Mouse (Mus musculus) liver, postnatal 0 days (tissue): ENCODE measurements around the gene Gusb. TPM values are rescaled to one million over a fixed set of nuclear protein-coding genes. Genes with fewer than 3 reads are reported as not detected.

ENCODE experiments used
- ATAC-seq: fragments of 200-750 bp; cut with Nextera tagmentation; 2 replicates; pipeline ENCODE4 v1.8.0; 2017; ENCODE audit warnings: mild to moderate bottlenecking, moderate library complexity
- DNase-seq: peaks from one replicate; pipeline ENCODE4 v3.0.0-alpha.2; 2016
- H3K27ac ChIP-seq: fragments of 300-500 bp; sonication (generic); 2 replicates; pipeline ENCODE4 v1.5.1; 2014; ENCODE audit warnings: antibody characterized with exemption, moderate library complexity, mild to moderate bottlenecking, low read depth
- H3K27me3 ChIP-seq: fragments of 300-500 bp; sonication (generic); 2 replicates; pipeline ENCODE4 v1.6.1; 2014; ENCODE audit warnings: low read length, control low read depth, mixed read lengths; ENCODE audit not compliant: insufficient read depth
- H3K36me3 ChIP-seq: fragments of 300-500 bp; sonication (generic); replicated peaks from 2 replicates; pipeline ENCODE4 v1.6.1; 2014; ENCODE audit warnings: mild to moderate bottlenecking, control low read depth, low read length, moderate library complexity, mixed read lengths; ENCODE audit not compliant: insufficient read depth
- H3K4me1 ChIP-seq: fragments of 300-500 bp; sonication (generic); 2 replicates; pipeline ENCODE4 v1.6.1; 2014; ENCODE audit warnings: antibody characterized with exemption, mild to moderate bottlenecking, control low read depth; ENCODE audit not compliant: insufficient read depth
- H3K4me2 ChIP-seq: fragments of 300-500 bp; sonication (generic); 2 replicates; pipeline ENCODE4 v1.6.1; 2014; ENCODE audit warnings: low read depth, mild to moderate bottlenecking, low read length, moderate library complexity, mixed read lengths
- H3K4me3 ChIP-seq: fragments of 300-500 bp; sonication (generic); 2 replicates; pipeline ENCODE4 v1.5.1; 2014; ENCODE audit warnings: low read depth, low read length
- H3K9ac ChIP-seq: fragments of 300-500 bp; sonication (generic); replicated peaks from 2 replicates; pipeline ENCODE4 v1.6.1; 2014; ENCODE audit warnings: mild to moderate bottlenecking, moderate library complexity
- H3K9me3 ChIP-seq: fragments of 300-500 bp; sonication (generic); 2 replicates; pipeline ENCODE4 v1.6.1; 2016; ENCODE audit warnings: mild to moderate bottlenecking, control low read depth, low read length, mixed read lengths
- CTCF ChIP-seq: sonication (generic); IDR thresholded peaks from 2 replicates; pipeline ENCODE4 v1.5.1; 2016; ENCODE audit warnings: antibody characterized with exemption, low read depth
- EP300 ChIP-seq: IDR thresholded peaks from 2 replicates; pipeline ENCODE4 v1.6.1; 2016; ENCODE audit warnings: antibody characterized with exemption, low read depth, mild to moderate bottlenecking
- WGBS: fragments of 180-500 bp; shearing (Covaris S2); extraction: QIAGEN DNeasy Blood & Tissue Kit; methylation state at CpG from one replicate; pipeline ENCODE4 v1.1.7; 2014; ENCODE audit not compliant: insufficient replicate concordance; 5-methylcytosine and 5-hydroxymethylcytosine counted together
- polyA plus RNA-seq: library from polyadenylated mRNA; unstranded; fragments of >200 nt; fragmentation: Nextera tagmentation; extraction: Ambion mirVana; gene quantifications from 2 replicates; pipeline ENCODE4 v1.2.1, GENCODE M21; 2015

The Gusb gene
- 26.3 and 29.3 TPM in 2 replicates for polyA plus RNA-seq

DNA sequence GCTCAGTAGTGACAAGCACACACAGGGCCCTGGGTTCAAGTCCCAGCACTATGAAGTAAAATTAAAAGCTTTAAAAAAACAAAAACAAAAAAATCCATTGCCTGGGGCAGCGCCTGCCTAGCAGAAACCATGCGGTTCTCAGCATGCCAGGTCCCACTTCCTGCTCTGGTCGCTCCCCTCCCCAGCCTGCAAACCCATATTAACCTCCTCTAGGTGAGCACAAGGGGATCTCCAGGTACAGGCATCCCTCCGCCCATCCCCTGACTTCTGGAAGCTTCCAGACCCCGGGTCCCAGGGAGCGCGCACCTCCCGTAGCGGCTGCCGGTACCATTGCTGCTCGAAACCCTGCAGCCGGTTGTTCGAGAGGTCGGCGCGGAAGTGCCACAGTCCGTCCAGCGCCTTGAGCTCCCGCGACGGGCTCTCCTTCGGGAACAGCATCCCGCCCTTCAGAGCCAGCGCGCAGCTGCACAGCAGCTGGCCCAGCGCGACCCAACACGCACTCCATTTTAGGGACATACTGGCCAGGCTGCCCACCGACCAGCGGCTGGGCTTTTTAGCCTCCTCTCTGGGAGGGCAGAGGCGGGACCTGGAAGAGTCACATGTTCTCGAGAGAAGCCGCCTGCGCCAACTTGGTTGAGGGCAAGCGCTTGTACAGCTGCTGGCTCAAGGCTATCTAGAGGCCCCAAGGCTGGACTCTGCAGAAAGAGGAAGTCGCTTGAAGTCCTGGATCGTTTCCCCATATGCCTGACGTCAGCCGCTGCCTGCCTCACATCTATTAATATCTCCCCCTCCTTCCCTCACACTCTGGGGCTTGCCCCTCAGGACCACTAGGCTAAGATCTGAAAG is at the start of gene Gusb:
Gene Gusb (minus strand): TSS at position 749 of the 846 bp plus-strand sequence.
- Histone ChIP-seq H3K36me3 (peaks cover 4% of the 10 kb centered on the region), H3K4me1 (peaks cover 18% of the 10 kb centered on the region), H3K9ac (peak within 1 kb of the TSS; percentile 76), H3K4me2 (peak within 1 kb of the TSS; percentile 89), H3K4me3 (peak within 1 kb of the TSS; percentile 64), H3K9me3 (no peaks in the 10 kb centered on the region), H3K27me3 (no peaks in the 10 kb centered on the region), H3K27ac (peak within 1 kb of the TSS; percentile 83)
- DNase-seq (peak; percentile 86), ATAC-seq (peak; percentile 86)
- TF ChIP-seq CTCF (no peak), EP300 (no peak; the same call in 1 of the 2 replicates)
- under 1% methylated on average over 39 of the region's 39 CpGs for WGBS

- H3K27ac ChIP-seq = no peak overlapping the region
- 85% methylated on average over 5 of the region's 5 CpGs for WGBS
- H3K36me3 ChIP-seq = peaks cover 38% of the 10 kb centered on the region
- no peak for TF ChIP-seq CTCF
- TF ChIP-seq EP300 = no peak
- H3K9me3 ChIP-seq = no peaks in the 10 kb centered on the region
- no peaks in the 10 kb centered on the region for H3K27me3 ChIP-seq
- H3K4me3 ChIP-seq = no peak overlapping the region
- no peak overlapping the region for H3K9ac ChIP-seq
- ATAC-seq = no peak
- no peaks in the 10 kb centered on the region for H3K4me1 ChIP-seq
- no peak overlapping the region for H3K4me2 ChIP-seq
- DNase-seq = no peak
Measured at GRCm38 (mm10) chr5:130052510-130052909, 49.7 kb upstream of the Gusb start.

DNA sequence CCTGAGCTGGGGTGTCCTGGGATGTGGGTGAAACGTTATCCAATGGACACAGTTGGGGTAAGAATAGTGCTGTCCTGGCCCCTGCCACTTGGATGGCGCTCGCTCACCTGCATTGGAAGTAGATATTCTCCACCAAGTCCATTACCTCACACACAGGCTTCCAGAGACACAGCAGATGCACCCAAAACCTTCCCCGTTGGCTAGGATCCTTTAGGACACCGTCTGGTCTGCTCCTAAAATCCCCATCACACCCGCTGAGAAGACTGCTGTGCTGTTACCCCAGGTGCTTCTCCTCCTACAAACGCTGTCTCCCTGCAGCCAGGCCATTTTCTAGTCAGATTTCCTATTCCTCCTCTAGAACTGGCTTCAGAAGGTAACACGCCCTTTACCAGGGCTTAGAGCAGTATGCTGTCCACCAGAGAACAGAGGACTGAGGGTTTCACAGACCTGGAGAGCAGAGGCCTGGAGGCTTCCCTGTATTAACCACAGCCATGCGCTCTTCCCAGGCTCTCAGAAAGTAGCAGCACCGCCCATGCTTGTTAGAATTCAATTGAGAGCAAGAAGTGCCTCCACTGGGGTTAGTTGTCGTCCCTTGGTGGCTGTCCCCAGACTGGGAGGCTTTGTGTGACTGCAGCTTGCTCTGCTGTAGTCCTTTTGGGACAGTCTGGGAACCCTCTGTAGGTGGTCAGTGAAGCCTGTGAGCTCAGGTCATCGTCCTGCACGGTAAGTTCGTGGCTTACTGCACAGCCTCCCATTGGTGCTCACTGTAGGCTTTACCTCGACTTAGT is 48.4 kb upstream of the Gusb start:
- Histone ChIP-seq H3K4me3 (no peak overlapping the region), H3K27me3 (no peaks in the 10 kb centered on the region), H3K9me3 (no peaks in the 10 kb centered on the region), H3K27ac (no peak overlapping the region), H3K4me2 (no peak overlapping the region), H3K9ac (no peak overlapping the region), H3K4me1 (no peaks in the 10 kb centered on the region), H3K36me3 (peaks cover 50% of the 10 kb centered on the region)
- ATAC-seq (no peak), DNase-seq (no peak)
- 86% methylated on average over 15 of the region's 15 CpGs for WGBS
- TF ChIP-seq EP300 (no peak), CTCF (no peak)

GRCm38 (mm10) chr5:130050416-130050815 is 47.6 kb upstream of the Gusb start:
- Histone ChIP-seq H3K27ac (no peak overlapping the region), H3K4me2 (no peak overlapping the region), H3K9me3 (no peaks in the 10 kb centered on the region), H3K36me3 (peaks cover 50% of the 10 kb centered on the region), H3K27me3 (no peaks in the 10 kb centered on the region), H3K9ac (no peak overlapping the region), H3K4me3 (no peak overlapping the region), H3K4me1 (no peaks in the 10 kb centered on the region)
- TF ChIP-seq EP300 (no peak), CTCF (no peak)
- ATAC-seq (no peak), DNase-seq (no peak)
- 81% methylated on average over 6 of the region's 6 CpGs for WGBS

- H3K4me3 ChIP-seq = no peak overlapping the region
- peaks cover 55% of the 10 kb centered on the region for H3K36me3 ChIP-seq
- H3K9ac ChIP-seq = no peak overlapping the region
- peaks cover 6% of the 10 kb centered on the region; the same call in 1 of the 2 replicates for H3K4me1 ChIP-seq
- WGBS = 90% methylated on average over 15 of the region's 15 CpGs
- H3K27ac ChIP-seq = no peak overlapping the region
- H3K27me3 ChIP-seq = no peaks in the 10 kb centered on the region
- ATAC-seq (no peak), DNase-seq (no peak)
- H3K9me3 ChIP-seq = no peaks in the 10 kb centered on the region
- TF ChIP-seq EP300 (no peak), CTCF (no peak)
- no peak overlapping the region for H3K4me2 ChIP-seq
Measured at GRCm38 (mm10) chr5:130048786-130049520, 46.1 kb upstream of the Gusb start.
